8 mouse cellular contexts compared by ENCODE assay signal in the genomic region with DNA sequence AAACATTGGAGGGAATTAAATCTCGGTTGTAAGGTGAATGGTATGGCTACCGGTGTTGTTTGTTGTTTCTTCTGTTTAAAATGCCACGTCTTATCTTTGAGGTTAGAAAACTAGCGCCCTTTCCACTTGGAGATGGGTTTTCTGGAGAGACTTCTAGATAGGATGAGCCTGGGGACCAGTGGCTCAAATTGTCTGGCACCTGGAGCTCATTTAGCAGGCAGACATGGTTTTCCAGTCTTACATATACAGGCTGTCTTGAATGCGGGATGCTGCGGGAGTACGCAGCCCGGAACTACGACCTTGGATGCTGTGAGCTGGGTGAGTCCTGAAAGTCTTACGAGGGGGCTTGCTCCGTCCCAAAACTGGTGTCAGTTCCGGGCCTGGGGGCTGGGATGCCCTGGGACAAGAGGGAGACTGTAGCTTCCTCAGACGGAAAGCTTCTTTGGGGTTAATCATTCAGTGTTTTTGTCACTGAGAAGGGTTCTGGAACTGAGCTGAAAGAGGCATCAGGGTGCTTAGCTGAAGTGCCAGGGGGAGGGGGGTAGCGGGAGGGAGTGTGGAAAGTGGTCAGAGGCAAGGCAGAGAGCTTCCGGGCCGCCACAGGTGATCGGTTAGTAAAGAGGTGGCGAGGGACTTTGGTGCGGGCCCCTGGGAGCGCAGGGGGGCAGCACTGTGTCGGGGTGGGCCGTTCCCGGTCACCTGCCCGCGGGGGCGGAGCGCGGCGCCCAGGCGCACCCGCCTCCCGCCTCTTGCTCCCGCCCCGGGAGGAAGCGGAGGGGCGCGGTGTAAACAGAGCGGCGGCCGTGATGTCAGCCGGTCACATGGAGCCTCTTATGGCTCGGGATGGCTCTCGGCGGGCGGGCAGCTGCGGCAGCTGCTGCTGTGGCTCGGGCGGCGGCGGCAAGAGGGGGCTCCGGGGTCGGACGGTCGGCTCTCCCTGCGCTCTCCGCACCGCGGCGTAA.
A peak's percentile ranks its signal among the peaks of the same experiment; 100 is the strongest.
DNase-seq lines count a peak whose midpoint lies in the region; ATAC-seq and TF ChIP-seq lines count a peak whose summit lies in the region.

No protein-coding gene starts in this region.

- DNase-seq in cerebellum, adult 8-10 months = peak; percentile 82
- peak; percentile 54 to 72 for DNase-seq in frontal cortex, postnatal 10 days (ENCODE audit: low spot score in 2 of 2)
- DNase-seq in hindbrain, embryonic 11.5 days (ENCODE audit: low spot score) = peak; percentile 79
- peak; percentile 54 to 67 for DNase-seq in layer of hippocampus, postnatal 14 days (ENCODE audit: low spot score in 2 of 2)
- DNase-seq in lung, postnatal 0 days (ENCODE audit: low spot score) = peak; percentile 96
- DNase-seq in ovary, postnatal 10 days (ENCODE audit: low spot score) = peak; percentile 66
- DNase-seq in thymus, adult 2 months = peak; percentile 89

- no peak for TF ChIP-seq CTCF in ES-Bruce4 (IDR thresholded peaks at IDR 0.05; ENCODE audit: low read depth, low read length)
- peak; percentile 27; the same call in 1 of the 2 replicates for TF ChIP-seq CTCF in lung, postnatal 0 days (IDR thresholded peaks at IDR 0.05)
- TF ChIP-seq CTCF in thymus, adult 2 months (IDR thresholded peaks at IDR 0.05; ENCODE audit: borderline replicate concordance, control insufficient read depth, extremely low read depth, insufficient read depth, low read length, poor library complexity) = 0 out of 2 replicates have a peak, but pooled peaks have one; percentile 22

- H3K4me2 ChIP-seq in hindbrain, embryonic 11.5 days (replicated peaks; ENCODE audit: low read depth, low read length) = peak overlapping the region; percentile 99
- H3K4me2 ChIP-seq in lung, postnatal 0 days (replicated peaks; ENCODE audit: low read depth, low read length) = peak overlapping the region; percentile 91

- peaks cover 2% of the 10 kb centered on the region; the same call in 1 of the 2 replicates for H3K27me3 ChIP-seq in ES-Bruce4 (ENCODE audit: control insufficient read depth, insufficient read depth, low read length, poor library complexity, severe bottlenecking)
- H3K27me3 ChIP-seq in hindbrain, embryonic 11.5 days (ENCODE audit: control insufficient read depth, insufficient read depth, low read length) = peaks cover 18% of the 10 kb centered on the region
- peaks cover 6% of the 10 kb centered on the region; the same call in 1 of the 2 replicates for H3K27me3 ChIP-seq in lung, postnatal 0 days (replicated peaks; ENCODE audit: insufficient read depth, low read length)
- H3K27me3 ChIP-seq in thymus, adult 2 months (ENCODE audit: control insufficient read depth, insufficient read depth, low read length) = peaks cover 7% of the 10 kb centered on the region; the same call in 1 of the 2 replicates

- no peaks in the 10 kb centered on the region for H3K4me1 ChIP-seq in ES-Bruce4 (ENCODE audit: control insufficient read depth, insufficient read depth, low read length)
- H3K4me1 ChIP-seq in hindbrain, embryonic 11.5 days (replicated peaks; ENCODE audit: control insufficient read depth, insufficient read depth, low read length) = peaks cover 3% of the 10 kb centered on the region; the same call in 1 of the 2 replicates
- peaks cover 16% of the 10 kb centered on the region; the same call in 1 of the 2 replicates for H3K4me1 ChIP-seq in lung, postnatal 0 days (ENCODE audit: insufficient read depth, low read depth, low read length)
- peaks cover 17% of the 10 kb centered on the region for H3K4me1 ChIP-seq in thymus, adult 2 months (replicated peaks; ENCODE audit: control insufficient read depth, insufficient read depth, low read length)

- H3K9me3 ChIP-seq in ES-Bruce4 (replicated peaks; ENCODE audit: control insufficient read depth, insufficient read depth, low read length, poor library complexity, severe bottlenecking) = no peaks in the 10 kb centered on the region
- H3K9me3 ChIP-seq in hindbrain, embryonic 11.5 days (ENCODE audit: control insufficient read depth, low read length) = no peaks in the 10 kb centered on the region
- no peaks in the 10 kb centered on the region for H3K9me3 ChIP-seq in lung, postnatal 0 days (ENCODE audit: low read length)

- peak overlapping the region; percentile 76 for H3K9ac ChIP-seq in ES-Bruce4 (ENCODE audit: low read depth, poor library complexity, severe bottlenecking)
- peak overlapping the region; percentile 58 for H3K9ac ChIP-seq in hindbrain, embryonic 11.5 days (ENCODE audit: low read depth, low read length)
- peak overlapping the region; percentile 75 for H3K9ac ChIP-seq in lung, postnatal 0 days (replicated peaks; ENCODE audit: low read depth)

- peak overlapping the region; percentile 72 for H3K4me3 ChIP-seq in ES-Bruce4 (ENCODE audit: low read depth, low read length)
- H3K4me3 ChIP-seq in hindbrain, embryonic 11.5 days (ENCODE audit: low read depth, low read length) = peak overlapping the region; percentile 79
- H3K4me3 ChIP-seq in lung, postnatal 0 days (ENCODE audit: low read depth, low read length) = peak overlapping the region; percentile 78
- peak overlapping the region; percentile 58 for H3K4me3 ChIP-seq in thymus, adult 2 months (ENCODE audit: control insufficient read depth, insufficient read depth, low read length)

- TF ChIP-seq EP300 in ES-Bruce4 (IDR thresholded peaks at IDR 0.05; ENCODE audit: insufficient read depth, low read depth, low read length) = no peak
- TF ChIP-seq EP300 in lung, postnatal 0 days (IDR thresholded peaks at IDR 0.05) = no peak

- no peaks in the 10 kb centered on the region for H3K36me3 ChIP-seq in ES-Bruce4 (ENCODE audit: control insufficient read depth, insufficient read depth, low read length, poor library complexity, severe bottlenecking)
- no peaks in the 10 kb centered on the region for H3K36me3 ChIP-seq in hindbrain, embryonic 11.5 days (ENCODE audit: control insufficient read depth, insufficient read depth, low read length)
- no peaks in the 10 kb centered on the region for H3K36me3 ChIP-seq in lung, postnatal 0 days (ENCODE audit: insufficient read depth, low read length)
- H3K36me3 ChIP-seq in thymus, adult 2 months (ENCODE audit: control insufficient read depth, insufficient read depth, low read length) = no peaks in the 10 kb centered on the region

- H3K27ac ChIP-seq in ES-Bruce4 (ENCODE audit: insufficient read depth, low read length) = no peak overlapping the region
- H3K27ac ChIP-seq in hindbrain, embryonic 11.5 days (ENCODE audit: low read depth, low read length) = 0 out of 2 replicates have a peak overlapping the region, but pooled peaks have one; percentile 17
- peak overlapping the region; percentile 77 for H3K27ac ChIP-seq in lung, postnatal 0 days (ENCODE audit: low read length)
- H3K27ac ChIP-seq in thymus, adult 2 months (ENCODE audit: control insufficient read depth, insufficient read depth, low read length) = no peak overlapping the region

- no peak for TF ChIP-seq POLR2A in ES-Bruce4 (IDR thresholded peaks at IDR 0.05; ENCODE audit: insufficient read depth, low read length)
- TF ChIP-seq POLR2A in thymus, adult 2 months (IDR thresholded peaks at IDR 0.05; ENCODE audit: control insufficient read depth, extremely low read depth, insufficient read depth, low read length, poor library complexity) = peak; percentile 66; the same call in 1 of the 2 replicates

- peak; percentile 93 for ATAC-seq in hindbrain, embryonic 11.5 days (ENCODE audit: low FRiP score)
- ATAC-seq in lung, postnatal 0 days = peak; percentile 97

- 2% methylated on average over 51 of the region's 59 CpGs for WGBS in hindbrain, embryonic 11.5 days
- 2% methylated on average over 18 of the region's 59 CpGs for WGBS in lung, postnatal 0 days
- 3% methylated on average over 56 of the region's 59 CpGs for WGBS in thymus, adult 2 months

Comparison
In these comparisons a context has a peak if more than half of its experiments do, and no peak if none do; other contexts are left out.
1. H3K27ac ChIP-seq: peak in hindbrain, embryonic 11.5 days (single experiment) and lung, postnatal 0 days (single experiment); none in ES-Bruce4 (single experiment) and thymus, adult 2 months (single experiment).
2. Peak in every context shown above with its lines, with median percentiles within 50 percentile points of each other: H3K4me3 ChIP-seq, H3K9ac ChIP-seq and DNase-seq.